Mouse (Mus musculus): Measurements from ENCODE around the gene Gpkow.

- no peak for TF ChIP-seq GATA1 (IDR thresholded peaks at IDR 0.05; ENCODE audit: low read length)
- no peak for TF ChIP-seq TAL1 (IDR thresholded peaks at IDR 0.05; ENCODE audit: low read length)
Measured at GRCm38 (mm10) chrX:7722282-7722611, 25.3 kb downstream of the Gpkow start.

Measured in erythroblast, embryonic 14.5 days (primary cell).